Mouse (Mus musculus) lung, postnatal 14 days (tissue): ENCODE data around the gene Utrn.

Experiments
- DNase-seq: peaks from one replicate; pipeline ENCODE4 v3.0.0; 2021

The Utrn gene

DNA sequence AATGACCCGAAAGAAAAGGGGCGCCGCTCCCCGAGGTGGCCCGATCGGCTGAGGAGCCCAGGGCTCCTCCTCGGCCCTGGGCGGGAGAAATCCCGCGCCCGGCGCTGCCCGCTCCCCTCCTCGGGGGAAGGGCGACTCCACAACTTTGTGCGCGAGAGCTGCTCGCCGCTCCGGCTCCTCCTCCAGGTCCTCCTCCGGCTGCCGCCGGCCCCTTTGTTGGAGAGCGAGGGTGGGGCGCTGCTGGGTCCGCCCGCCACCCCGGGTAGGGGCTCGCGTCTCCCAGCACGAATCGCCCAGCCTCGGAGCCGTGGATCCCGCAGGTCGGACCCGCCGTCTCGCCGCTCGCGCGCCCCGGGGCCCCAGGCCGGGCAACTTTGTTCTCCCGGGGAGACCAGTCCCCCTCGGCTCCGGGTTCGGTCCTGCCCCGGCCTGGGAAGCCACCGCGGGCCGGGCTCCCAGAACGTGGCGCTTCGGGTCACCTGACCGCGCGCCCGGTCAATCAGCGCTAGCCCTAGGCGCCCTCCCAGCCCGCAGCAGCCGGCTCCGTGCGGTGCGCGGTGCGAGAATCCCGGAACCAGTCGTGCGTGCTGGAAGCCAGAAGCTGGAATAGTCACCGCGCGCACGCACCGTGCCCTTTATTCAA is at the start of gene Utrn:
Gene Utrn (minus strand): TSS at position 337 of the 643 bp plus-strand sequence.
- peak; percentile 88 for DNase-seq

DNA sequence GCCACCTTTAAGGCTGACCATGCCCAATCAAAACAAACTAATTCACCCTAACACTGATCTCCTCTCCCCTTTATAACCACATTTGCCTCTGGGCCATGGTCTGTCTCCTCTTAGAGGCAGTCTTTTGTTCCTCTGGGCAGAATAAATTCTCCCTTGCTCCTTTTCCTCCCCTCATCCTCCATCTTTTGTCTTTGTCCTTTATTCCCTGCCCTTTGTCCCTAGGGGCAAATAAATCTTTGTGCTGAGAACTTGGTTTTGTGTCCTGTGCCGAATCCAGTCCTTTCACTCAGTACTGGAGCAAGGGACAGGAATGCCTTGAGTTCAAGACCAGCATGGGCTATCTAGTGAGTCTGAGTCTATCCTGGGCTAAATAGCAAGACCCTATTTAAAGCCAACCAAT is 48.5 kb upstream of the Utrn start:
- no peak for DNase-seq

DNA sequence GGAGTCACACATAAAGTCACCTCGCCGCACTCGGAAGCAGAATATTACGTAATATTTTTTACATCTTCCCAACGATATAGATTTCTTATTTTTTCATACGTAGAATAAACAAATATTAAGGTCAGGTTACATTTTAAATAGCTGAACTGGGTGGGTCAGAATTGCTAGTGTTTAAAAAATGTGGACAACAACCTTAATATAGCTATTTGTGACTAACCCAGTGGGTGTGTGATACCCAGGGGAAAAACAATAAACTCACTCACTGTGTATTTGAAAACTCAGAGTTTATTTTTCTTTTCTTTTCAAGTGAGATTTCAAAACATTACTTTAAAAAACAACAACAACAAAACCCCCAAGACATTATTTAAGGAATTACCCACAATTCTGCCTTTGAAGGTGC is 47.2 kb upstream of the Utrn start:
- no peak for DNase-seq

DNA sequence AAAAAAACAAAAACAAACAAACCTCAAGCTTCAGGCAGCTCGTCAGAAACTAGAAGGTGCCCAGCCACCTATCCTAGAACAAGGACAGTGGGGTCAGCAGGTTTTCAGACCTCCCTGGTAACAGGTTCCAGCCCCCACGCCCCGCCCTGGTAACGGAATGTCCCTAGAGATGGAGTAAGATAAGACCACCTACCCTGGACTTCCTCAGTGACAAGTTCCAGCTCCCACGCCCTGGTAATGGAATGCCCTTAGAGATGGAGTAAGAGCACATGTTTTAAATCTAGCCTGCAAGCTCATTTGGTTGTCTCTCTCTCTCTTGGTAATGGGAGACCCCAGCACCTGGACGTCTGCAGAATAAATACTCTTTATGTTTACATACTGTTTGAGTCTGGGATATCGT is 46.7 kb upstream of the Utrn start:
- DNase-seq, result no peak

DNA sequence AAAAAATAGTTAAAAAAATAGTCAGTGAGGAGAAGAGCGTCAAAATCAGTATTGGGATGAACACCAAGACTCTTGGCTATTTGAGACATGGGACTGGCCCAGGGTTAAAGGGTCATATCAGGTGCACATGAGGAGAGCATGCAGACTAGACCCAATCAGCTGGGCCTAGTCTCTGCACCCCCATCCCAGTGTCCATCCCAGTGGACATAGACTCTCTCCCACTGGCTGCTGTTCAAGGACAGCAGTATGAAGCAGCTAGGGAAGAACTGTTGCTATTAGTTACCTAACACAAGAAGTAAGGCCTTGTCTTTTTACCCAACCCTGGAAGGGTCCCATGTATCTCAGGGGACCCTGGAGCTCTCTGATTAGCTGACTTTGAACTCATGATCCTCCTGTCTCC is 45.0 kb upstream of the Utrn start:
- DNase-seq, result no peak

DNA sequence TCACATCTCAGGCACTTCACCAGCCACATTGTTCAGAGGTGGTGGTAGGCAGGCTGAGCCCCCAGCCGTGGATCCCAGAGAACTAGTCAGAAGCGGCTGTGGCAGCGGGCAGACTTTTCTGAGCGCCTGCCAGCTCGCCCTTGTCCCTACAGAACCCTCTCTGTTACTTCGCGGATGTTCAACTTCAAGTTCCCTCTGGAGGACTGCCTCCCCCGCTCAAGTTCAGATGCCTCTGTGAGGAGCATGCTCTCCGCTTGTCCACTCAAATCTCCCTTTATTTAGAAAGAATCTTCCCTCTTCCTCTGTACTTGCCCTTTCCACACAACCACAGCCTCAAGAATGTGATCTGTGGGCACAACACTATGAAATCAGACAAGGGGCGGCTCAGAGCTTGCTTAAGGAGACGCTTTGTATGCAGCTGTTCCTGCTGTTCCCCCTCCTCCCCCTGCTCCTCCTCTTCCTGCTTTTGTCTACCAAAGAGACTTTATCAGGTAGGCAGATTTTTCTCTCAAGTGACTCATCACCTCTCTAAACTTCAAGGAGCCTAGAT is 42.9 kb upstream of the Utrn start:
- DNase-seq, result peak; percentile 48

DNA sequence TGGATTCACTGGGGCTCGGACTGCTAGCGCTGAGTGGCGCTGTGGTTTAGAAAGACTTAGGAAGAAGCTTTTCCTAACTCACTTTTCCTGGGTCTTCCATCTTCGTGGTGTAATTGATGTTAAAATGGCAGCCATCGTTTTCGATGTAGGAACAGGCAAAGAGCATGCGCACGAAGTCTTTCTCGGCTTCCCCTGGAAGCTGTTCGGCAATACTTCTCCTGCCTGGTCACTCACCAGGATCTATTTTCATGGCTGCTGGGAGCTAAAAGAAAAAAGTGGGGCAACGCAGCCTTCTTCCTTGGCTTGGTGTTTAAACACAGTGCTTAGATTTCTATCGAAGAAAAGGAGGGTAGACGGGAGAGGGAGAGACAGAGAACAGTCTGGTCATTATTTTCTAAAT is 42.3 kb upstream of the Utrn start:
- DNase-seq, result no peak

DNA sequence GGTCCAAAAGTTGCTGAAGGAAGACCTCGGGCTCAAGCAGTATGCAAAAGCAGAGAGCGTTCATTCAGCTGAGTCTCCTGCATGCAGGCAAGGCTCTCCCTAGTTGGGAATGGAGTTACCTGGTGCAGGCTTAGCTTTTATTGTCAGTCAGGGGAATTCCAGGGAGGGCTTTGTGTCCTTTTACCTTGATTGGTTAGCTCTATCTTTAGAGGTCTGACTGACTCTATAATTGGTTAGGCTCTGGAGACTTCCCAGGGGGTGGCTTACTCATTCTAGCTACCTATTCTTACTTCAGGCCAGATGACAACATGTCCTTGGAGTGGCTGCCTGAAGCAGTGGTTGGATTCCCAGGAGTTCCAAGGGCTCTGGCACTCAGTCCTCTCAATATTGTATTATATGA is 40.7 kb upstream of the Utrn start:
- DNase-seq, result no peak

DNA sequence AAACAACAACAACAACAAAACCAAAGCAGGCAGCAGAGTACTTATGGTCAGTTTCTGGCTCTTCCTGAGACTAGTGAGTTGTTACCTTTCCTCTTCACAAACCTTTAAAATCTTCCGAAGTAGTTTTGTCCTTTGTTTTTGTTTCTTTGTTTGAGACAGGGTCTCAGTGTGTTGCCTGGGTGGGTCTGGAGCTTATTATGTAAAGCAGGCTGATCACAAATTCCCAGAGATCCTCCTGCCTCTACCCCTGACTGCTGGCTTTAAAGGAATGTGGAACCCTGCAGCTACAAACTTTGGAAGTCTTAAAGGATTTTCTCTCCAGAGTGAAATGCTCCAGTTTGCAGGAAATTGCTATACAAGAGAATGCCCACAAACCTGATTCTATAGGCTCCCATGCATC is 40.0 kb upstream of the Utrn start:
- DNase-seq, result no peak

DNA sequence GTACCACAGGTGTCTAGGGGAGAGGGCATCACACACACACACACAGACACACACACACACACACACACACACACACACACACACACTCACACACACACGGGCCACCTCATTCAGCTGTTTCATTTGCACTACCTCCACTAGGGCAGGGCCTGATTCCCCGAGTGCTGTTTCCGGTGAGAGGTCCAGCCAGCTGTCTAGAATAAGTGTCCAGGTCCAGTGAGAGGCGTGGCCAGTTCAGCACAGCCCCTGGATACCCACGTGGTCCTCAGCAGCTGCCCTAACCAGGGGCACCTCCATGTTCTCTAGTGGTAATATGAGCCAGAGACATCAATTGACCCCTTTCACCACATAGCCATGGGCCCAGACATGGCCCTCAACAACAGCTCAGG is 35.0 kb upstream of the Utrn start:
- no peak for DNase-seq

DNA sequence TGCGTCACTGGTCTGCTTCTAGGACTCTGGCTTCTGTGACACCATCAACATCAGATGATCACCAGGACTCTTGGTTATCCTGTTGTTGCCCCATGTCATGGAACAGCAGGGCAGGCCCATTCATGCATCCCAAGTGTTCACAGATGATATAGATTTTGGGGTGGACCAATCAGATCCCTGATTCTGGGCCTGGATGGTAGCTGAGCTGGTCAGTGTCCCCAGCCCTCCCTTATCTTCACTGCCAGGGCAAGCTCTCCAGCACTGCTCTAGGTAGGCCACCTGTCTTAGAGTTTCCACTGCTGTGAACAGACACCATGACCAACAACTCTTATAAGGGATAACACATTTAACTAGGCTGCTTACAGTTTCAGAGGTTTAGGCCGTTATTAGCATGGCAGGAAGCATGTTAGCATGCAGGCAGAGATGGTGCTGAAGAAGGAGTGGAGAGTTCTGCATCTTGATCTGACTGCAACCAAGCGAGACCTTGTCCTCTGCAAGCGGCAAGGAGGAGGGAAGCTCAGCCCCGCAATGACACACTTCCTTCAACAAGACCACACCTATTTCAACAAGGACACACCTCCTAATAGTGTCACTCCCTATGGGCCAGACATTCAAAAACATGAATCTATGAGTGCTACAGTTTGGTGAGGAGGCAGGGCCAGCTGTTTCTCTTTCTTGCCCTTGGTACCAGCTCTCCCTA is 34.4 kb upstream of the Utrn start:
- DNase-seq, result no peak

DNA sequence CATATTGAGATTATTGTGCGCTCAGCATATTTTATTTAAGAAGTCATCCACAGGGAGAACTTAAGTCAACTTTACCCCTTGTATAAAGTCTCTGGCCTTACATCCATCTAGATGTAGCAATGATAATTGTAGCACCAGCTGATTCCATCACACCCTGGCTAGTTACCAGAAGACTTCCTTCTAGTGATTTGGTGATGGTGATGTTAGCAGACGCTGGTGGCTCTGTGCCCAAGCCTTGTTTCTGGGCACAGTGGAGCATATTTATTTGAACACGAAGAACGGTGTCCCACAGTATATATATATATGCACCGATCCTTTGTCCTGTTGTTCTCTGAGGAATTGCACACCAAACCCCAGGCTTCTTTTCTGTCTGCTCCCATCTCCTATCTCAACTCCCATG is 30.7 kb upstream of the Utrn start:
- no peak for DNase-seq

DNA sequence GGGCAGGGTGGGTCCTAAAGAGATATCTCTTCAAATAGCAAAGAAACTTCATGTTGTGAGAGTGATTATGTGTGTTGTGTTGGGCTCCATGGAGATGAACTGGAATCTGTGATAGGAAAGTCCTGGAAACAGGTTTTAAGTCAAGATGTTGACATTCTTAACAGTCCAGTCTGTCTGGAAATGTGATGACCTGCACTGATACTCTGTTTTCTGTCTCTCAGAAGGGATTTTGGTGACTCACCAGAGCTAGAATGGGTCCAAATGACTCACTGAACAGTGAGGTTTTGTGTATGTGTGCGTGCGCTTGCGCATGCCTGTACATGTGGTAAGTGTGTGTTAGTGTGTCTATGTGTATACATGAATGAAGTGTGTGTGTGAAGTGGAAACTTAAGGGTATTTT is 24.2 kb upstream of the Utrn start:
- no peak for DNase-seq

DNA sequence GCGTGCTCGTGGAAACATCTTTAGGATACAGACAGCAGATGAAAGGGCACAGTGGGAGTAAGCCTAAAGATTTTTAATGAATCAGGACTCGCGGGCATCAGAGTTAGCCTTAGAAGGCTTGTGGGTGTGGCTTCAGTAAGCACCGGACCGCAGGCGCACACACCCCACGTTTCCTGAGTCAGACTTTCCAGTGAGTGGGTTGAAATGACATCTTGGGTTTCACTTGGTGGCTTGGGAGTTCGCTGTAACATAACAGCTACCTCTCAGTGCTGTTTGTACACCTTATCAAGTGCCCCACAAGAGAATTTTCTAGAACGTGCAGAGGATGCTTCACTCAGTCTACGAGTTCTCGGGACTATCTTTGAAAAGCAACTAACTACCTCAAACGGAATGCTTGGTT is 19.2 kb upstream of the Utrn start:
- DNase-seq, result peak; percentile 34

DNA sequence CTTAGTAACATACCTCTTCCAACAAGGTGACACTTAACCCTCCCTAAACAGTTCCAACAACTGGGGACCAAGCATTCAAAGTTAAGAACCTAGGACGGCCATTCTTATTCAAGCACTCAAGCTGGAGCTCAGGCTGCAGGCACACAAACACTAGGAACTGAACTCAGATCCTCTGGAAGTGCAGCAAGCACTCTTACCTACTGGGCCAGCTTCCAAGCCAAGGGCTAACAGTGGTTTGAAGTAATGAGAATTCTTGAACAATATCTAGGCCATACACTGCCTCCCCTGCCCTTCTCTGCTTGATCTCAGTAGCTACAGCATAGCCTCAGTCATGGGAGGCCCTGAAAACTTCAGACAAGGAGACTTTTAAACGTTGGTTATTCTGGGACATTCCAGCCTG is 18.6 kb upstream of the Utrn start:
- DNase-seq, result no peak

DNA sequence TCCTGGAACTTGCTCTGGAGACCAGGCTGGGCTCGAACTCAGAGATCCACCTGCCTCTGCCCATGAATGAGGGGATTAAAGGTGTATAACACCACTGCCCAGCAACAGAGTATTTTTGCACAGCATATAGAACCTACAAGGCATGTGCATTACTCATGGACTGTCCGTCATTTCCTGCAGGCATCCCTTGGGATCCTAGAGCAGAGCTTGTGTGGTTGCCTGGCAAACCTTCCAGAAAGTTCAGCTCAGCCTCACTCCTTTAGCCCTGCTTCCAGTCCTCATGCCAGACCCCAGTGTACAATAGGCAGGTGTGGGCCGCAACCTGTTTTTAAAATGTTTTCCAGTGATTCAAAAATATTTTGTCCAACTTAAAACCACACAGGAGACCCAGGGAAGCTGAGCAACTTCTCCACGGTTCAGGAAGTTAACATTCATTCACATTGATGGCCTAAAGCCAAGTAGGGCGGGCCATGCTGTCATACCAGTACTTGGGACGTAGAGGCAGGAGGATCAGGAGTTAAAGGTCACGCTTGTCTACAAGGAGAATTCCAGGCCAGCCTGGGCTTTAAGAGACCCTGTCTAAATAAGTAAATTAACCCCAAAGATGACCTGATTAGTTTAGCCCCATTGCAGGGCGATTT is 15.3 kb upstream of the Utrn start:
- peak; percentile 32 for DNase-seq

DNA sequence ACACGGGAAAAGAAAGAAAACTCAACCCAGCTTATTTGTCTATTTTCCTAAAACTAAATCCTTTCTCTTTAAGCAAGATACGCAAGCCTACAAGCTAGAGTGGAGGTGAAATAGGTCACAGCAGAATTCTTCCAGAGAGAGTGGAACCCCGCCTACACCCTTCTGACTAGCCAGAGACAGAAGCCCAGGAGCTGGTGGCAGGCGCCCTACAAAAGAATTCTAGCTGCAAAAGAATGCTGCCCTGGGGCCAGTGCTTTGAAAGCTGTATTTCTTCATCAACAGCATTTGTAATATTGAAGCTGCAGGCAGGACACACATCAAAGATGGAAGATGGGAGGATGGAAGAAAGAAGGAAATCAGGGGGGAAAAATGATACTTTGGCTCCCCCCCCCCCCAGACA is 12.7 kb upstream of the Utrn start:
- no peak for DNase-seq

DNA sequence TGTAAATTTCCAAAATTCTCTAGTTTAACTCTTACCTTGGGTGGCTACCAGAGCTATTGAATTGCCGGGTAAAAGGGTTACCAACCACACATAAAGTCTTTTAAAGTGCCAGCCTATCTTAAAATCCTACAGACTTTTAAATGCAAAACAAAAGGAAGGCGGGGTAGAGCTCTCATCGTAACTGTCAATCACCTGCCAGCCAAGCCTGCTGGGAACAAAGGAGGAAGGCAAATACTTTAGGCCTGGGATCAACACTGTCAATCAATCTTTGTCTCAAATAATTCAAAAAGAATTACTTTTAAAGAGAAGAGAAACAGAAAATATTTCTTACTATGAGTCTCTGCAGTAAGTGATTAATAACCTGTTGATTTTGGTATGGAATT is 10.1 kb upstream of the Utrn start:
- DNase-seq, result no peak

DNA sequence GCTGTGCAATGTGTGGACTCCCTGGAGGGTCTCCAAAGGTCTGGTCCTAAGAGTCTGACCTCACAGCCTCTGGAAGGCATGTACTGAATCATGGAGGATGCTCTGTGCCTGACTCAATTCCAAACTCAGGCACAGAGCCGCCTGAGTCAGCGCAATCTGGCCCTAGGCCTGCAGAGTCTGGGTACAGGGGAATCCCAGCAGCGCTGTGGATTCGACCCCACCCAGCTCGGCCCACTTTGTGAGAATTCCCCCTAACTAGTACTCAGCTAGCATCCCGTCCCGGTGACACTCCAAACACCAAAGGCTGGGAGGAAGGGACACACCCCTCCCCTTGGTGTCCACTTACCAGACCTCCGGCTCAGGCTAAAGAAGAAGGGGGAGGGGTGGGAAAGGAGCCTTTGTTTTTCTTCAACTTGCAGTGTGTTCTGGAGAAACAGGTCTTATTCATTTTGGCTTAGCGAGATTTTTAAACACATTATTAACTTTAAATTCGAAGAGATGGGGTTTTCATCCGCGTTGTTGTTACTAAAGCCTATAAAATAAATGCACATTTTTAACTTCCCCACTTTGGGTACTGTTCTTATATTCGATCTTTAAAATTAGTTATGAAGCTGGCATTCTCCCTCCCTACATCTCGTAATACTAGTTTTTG is 9.6 kb upstream of the Utrn start:
- no peak for DNase-seq

DNA sequence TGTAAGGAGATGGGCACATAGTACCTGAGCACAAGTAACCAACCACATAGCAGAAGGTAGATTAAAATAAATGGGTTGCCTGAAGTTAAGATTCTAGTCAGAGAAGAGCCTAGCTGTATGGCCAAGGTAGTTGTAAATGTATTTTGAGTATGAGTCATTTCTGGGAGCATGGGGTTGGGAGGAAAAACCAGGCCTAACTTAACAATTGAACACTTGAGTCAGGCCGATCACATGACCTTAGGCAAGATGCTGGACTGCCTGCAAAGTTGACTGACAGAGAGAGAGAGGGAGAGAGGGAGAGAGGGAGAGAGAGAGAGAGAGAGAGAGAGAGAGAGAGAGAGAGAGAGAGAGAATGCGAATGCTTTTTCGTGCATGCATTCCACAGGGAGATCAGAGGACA is 7.3 kb upstream of the Utrn start:
- DNase-seq, result no peak

DNA sequence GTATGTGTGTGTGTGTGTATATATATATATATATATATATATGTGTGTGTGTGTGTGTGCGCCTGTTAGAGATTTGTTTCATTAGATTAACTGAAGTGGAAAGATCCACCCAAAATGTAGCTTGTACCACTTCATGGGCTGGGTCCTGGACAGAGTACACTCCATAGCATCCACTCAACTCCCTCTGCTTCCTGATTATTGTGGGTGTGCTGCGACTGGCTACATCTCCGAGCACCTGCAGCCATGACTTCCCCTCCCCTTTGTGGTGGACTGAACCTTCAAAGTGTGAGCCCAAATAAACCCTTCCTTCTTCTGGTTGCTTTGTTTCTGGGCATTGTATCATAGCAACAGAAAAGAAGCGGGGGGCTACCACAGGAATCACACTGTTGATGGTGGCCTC is 6.2 kb upstream of the Utrn start:
- DNase-seq, result no peak

DNA sequence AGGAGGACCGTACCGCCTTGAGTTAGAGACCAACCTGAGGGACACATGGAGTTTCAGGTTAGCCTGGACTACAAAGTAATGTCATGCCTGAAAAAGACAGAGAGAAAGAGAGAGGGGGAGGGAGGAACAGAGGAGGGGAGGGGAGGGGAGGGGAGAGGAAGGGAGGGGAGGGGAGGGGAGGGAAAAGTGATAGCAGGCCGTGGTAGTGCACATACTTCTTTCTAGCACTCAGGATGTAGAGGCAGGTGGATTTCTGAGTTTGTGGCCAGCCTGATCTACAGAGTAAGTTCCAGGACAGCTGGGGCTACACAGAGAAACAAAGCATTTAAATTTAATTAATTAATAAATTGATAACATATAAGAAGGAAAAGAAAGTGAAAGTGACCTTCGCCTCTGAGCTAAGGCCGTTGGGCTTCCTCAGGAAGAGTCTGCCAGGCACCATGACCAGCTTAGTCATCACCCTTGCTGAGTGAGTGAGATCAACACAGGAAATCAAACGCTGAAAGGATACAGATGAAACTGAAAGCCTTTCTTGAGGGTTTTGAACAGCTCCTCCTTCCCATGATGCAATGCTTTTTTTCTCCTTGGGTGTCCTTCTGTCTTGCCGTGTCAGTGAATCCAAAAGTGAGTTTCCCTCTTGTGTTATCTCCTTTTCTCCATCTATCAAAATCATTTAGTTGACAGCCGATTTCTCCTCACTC is 5.6 kb upstream of the Utrn start:
- no peak for DNase-seq

DNA sequence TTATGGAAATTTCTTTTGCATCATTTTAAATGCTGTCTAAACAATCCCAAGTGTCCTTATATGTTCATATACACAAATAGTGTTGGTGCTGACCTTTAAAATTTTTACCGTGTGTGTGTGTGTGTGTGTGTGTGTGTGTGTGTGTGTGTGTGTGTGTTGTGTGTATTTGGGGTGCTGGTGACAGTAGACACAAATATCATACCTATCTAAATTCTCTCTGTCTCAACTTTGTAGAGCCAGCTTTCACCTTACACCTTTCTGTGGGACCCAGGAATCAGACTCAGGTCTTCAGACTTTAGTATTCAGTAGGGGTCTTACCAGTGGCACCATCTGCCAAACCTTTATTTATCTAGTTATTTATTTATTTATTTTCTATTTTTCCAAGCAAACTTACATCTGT is 681 bp upstream of the Utrn start:
- DNase-seq, result no peak
